Mouse (Mus musculus): ENCODE data around the gene Myl9.

Gene Myl9

GRCm38 (mm10) chr2:156764747-156765146 lies 10.5 kb upstream of the Myl9 start:
- 49% methylated on average over 4 of the region's 4 CpGs for WGBS

DNA sequence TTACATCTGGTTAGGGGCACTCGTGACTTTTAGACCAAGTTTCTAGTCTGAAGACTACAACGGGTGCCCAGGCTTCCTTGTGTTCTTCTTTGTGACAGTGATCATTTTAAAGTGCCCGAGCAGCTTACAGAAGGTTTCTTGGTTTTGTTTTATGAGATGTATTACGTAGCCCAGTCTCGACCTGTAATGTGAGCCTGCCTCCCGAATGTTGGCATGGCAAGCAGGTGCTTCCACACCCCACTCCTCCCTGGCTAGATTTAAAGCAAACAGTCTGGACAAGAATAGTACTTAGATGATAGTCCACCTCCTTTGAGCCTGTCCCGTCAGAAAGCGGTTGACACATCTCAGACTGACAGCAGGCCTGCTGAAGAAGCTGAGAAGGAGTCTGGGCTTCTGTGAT lies 9.6 kb upstream of the Myl9 start:
- 53% methylated on average over 8 of the region's 8 CpGs for WGBS

DNA sequence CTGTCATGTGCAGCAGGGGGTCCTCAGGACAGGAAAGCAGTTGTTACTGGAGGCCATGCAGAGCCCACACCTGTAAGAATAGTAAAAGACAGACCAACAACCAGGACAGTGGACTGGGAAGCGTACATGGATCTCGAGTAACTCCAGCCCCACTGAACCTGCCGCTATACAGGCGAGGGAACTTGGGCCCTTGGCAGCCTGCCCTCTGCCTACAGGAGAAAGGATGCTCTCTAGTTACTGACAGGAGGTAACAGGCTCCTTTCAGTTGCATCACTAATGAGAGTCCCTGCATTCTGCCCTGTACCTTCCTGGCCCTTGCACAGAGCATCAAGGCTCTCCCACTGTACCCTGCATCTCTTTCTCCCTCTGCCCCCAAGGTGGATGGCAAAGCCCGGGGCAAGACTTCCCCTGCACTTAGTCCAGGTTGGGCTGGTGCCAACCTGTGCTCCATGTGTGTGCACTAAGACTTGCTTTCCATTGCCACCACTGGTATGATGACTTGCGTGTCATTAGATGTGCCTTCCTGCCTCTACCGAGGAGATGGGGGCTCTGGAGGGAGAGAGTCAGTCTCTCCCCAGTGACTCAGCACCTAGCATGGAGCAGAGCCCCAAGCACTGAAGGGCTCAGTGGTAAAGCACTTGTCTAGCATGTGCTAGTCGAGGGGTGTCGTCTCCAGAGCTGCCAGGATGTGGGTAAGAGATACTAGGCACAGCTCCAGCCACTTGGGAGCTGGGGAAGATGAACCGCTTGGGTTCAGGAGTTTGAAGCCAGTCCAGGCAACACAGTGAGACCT lies 8.8 kb upstream of the Myl9 start:
- WGBS = 25% methylated on average over 10 of the region's 10 CpGs

DNA sequence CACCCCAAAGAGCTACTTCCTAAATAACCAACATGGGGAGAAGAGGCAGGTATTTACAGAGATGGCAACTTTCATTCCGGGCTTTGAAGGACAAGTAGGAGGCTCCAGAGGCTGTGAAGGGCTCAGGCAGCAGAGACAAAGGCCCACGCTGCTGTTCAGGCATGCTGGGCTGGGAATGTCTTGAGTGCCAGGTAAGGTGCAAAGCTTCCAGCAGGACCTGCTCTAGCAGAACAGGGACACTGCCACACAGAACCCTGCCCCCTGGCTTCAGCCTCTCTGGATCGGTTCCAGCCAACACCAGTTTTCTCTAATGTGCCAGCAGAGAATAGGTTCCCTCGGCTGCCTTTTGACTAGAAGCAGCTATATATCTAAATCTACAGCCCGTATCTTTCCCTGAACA lies 8.1 kb upstream of the Myl9 start:
- whole genome bisulfite sequencing = 41% methylated on average over 5 of the region's 5 CpGs

GRCm38 (mm10) chr2:156769274-156769673 lies 5.9 kb upstream of the Myl9 start:
- WGBS = 67% methylated on average over 12 of the region's 12 CpGs

DNA sequence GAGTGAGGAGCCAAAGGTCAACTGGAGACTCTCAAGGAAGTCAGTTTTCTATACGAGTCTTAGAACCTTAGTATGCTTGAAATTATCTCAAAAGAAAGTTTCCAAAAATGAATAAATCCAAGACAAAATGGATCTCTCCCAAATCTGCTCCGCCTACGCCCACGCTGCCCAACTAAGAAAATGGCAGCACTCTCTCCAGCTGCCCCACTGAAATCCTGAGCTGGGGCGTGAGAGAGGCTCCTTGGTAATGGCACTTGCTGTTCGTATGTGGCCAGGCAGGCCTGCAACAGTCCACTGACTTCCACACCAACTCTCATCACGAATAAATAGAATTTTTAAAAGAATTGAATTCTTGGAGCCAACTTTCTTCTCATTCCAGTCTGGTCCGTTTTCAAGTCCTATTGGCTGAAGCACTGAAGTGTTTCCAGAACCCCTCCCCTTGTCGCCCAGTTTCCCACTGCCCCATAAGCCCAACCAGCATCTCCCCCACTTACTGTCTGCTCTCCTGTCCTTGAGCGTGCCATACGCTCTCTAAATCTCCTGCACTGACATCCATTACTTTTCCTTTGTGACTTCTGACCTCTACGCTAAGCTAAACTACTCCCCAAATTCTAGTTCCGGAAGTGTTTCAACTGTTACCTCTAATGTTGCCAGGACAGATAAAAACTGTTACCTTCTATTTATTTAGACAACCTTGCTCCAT lies 1.0 kb upstream of the Myl9 start:
- 63% methylated on average over 13 of the region's 13 CpGs for WGBS

DNA sequence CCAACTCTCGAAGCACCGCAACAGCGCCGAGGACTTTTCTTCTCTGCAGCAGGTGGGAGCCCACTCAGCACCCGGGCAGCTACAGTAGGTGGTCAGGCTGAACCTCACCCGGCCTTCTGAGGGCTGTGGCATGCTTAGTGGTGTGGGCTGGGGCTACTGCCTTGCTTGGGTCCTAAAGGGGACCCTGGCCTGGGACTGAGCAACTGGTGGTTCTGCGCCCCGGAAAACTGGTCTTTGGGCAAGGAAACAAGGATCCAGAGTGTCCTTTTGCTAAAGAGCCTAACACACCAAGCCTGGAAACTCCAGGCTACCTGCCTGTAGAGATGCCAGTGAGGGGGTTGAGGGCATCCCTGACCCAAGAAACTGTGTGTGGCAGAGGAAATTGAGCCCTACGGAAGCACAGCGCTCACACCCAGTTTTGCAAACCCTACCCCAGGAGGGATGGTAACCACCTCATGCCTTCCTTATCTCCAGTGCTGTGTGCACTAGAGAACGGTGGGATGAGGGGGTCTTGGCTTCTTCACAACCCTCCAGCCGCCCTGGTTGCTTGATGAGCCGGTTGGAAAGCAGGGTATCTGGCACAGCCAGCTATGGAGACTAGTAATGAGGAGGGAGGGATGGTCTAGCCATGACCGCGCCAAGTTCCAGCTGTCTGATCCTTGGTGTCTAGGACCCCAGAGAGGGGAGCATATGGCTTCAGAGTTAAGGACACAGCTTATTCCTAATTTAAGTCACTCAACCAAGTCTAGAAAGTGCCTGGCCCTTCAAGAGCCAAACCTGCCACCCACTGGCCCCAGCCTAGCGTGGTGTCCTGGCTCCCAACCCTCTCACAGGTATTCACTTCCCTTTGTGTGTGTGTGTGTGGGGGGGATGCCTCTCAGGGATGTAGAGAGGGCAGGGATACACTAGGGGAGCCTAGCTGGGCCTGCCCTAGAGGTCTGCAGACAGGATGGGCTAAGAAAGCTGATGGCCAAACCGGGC lies 525 bp downstream of the Myl9 start:
- 43% methylated on average over 17 of the region's 17 CpGs for WGBS

GRCm38 (mm10) chr2:156776907-156777306 lies 1.7 kb downstream of the Myl9 start:
- WGBS = 91% methylated on average over 2 of the region's 2 CpGs

DNA sequence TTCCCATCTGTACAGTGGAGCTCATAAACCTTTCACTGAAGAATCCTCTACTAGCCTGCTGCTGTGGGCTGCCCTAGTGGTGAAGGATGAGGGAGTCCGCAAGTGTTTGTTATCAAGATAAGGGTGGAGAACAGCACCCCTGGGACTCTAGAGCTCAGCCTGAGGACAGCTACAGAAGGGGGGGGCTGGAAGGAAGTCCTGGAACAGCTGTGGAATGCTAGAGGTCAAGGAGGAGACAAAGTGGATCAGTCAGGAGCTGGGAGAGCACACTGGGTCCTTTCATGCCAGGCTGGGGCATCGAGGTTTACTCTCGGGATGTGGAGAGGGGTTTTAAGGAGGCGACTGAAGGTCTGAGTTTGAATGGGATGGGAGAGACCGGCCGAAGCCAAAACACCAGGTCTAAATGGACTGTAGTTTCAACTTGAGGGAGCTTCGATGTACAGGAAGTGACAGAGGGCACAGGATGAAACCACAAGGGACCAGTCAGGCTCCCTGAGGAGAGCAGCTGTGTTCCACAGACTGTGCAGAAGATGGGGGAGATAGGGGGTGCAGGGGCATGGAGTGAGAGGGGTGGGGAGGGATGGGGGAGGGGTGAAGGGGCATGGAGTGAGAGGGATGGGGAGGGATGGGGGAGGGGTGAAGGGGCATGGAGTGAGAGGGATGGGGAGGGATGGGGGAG lies 2.2 kb downstream of the Myl9 start:
- 65% methylated on average over 7 of the region's 7 CpGs for WGBS

DNA sequence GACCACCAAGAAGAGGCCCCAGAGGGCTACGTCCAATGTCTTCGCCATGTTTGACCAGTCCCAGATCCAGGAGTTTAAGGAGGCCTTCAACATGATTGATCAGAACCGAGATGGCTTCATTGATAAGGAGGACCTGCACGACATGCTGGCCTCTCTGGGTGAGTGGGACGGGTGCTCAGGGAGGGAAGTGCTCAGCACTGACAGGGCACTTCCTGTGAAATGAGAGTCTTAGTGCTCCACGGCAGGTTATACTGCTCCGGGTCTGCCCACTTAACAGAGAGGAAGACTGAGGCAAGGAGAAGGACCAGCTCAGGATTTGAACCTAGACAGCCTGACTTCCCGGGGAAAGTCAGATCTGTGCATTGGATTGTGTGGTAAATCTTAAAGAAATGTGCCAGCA lies 3.4 kb downstream of the Myl9 start:
- WGBS = 86% methylated on average over 8 of the region's 8 CpGs

GRCm38 (mm10) chr2:156779036-156779435 lies 3.8 kb downstream of the Myl9 start:
- 84% methylated on average over 5 of the region's 5 CpGs for WGBS

GRCm38 (mm10) chr2:156779488-156779887 lies 4.3 kb downstream of the Myl9 start:
- WGBS = 62% methylated on average over 2 of the region's 2 CpGs

DNA sequence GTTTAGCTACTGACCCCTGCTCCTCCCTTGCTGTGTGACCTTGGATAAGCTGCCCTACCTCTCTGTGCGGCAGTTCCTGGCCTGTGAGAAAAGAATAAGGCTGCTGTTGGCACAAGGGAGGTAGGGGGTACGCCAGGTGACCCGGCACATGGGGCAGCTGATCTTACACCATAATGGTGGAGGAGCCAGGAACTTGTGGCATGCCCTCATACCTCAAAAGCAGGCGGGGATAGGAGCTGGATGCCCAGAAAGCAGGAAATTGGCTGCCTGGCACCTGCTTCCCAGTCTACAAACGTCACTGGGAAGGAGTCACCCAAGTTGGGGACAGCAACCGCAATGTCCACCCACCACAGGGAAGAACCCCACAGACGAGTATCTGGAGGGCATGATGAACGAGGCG lies 4.9 kb downstream of the Myl9 start:
- WGBS = 85% methylated on average over 9 of the region's 9 CpGs

GRCm38 (mm10) chr2:156780752-156781151 lies 5.5 kb downstream of the Myl9 start:
- WGBS = 32% methylated on average over 17 of the region's 17 CpGs

- 79% methylated on average over 4 of the region's 4 CpGs for whole genome bisulfite sequencing
Measured at GRCm38 (mm10) chr2:156781281-156781680, 6.1 kb downstream of the Myl9 start.

- WGBS = 72% methylated on average over 4 of the region's 4 CpGs
Measured at GRCm38 (mm10) chr2:156781836-156782480, 6.7 kb downstream of the Myl9 start.

GRCm38 (mm10) chr2:156782481-156783348 lies 7.5 kb downstream of the Myl9 start:
- 88% methylated on average over 10 of the region's 10 CpGs for WGBS

- WGBS = 86% methylated on average over 9 of the region's 9 CpGs
Measured at GRCm38 (mm10) chr2:156783349-156783728, 8.1 kb downstream of the Myl9 start.

GRCm38 (mm10) chr2:156784016-156784585 lies 8.9 kb downstream of the Myl9 start:
- 78% methylated on average over 7 of the region's 7 CpGs for WGBS

DNA sequence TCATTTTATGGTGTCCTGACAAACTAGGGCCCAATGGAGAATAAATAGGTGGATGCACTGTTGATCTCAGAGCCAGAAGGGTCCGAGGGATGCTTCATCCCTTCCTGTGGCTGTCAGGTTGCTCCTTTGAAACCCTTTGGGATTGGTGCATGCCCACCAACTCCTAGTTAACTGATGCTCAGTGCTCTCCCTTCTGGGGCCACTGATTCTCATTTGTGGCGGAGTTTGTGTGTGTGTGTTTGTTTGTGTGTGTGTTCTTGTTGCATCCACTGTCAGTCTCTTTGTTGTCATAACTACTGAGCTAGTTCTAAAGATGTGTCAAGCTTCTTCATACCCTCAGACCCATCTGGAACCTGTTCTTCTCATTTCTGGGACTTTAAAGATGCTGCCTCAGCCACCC lies 9.7 kb downstream of the Myl9 start:
- WGBS = 88% methylated on average over 2 of the region's 2 CpGs
